Mouse (Mus musculus) C2C12 (cell line): ENCODE results near the gene Hydin.

Experiments
- CTCF ChIP-seq: IDR thresholded peaks from one replicate; pipeline ENCODE4 v1.5.1; 2011; ENCODE audit not compliant: control insufficient read depth, insufficient read depth, insufficient read length
- MAX ChIP-seq: IDR thresholded peaks from one replicate; pipeline ENCODE4 v1.6.1; 2011; ENCODE audit warnings: mild to moderate bottlenecking, control low read depth
- MYOD1 ChIP-seq: IDR thresholded peaks from one replicate; pipeline ENCODE4 v1.6.1; 2011; ENCODE audit warnings: low read depth; ENCODE audit not compliant: control insufficient read depth, insufficient read length
- MYOG ChIP-seq: IDR thresholded peaks from one replicate; pipeline ENCODE4 v1.6.1; 2011; ENCODE audit not compliant: control insufficient read depth, insufficient read length; ENCODE audit errors: extremely low read depth
- USF1 ChIP-seq: IDR thresholded peaks from one replicate; pipeline ENCODE4 v1.6.1; 2011; ENCODE audit warnings: low read depth, mild to moderate bottlenecking, control low read depth, moderate library complexity

DNA sequence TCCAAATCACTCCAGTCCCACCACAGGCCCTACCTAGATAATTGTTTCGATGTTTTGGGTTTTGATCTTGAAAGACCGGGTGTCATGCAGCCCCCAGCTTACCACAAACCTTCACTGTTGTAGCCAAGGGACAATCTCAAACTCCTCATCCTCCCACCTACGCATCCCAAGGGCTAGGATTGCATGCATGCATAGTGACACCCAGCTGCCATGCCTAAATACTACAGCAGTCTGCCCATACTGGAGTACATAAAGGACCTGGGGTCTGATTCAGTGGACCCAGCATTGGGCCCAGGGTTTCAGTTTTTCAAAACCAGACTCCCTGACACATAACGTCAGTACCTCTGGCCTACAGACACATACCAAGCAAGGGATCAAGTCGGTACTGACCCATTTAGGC lies 224.3 kb downstream of the Hydin start:
- TF ChIP-seq CTCF (no peak), MAX (no peak), MYOD1 (no peak), USF1 (no peak), MYOG (no peak)
